Mouse (Mus musculus): ENCODE measurements around the gene Plekhg5.

- no peak for TF ChIP-seq GATA1 (IDR thresholded peaks at IDR 0.05; ENCODE audit: borderline replicate concordance, low read length)
- TF ChIP-seq FLI1 (IDR thresholded peaks at IDR 0.05; ENCODE audit: low read length), result no peak
These were observed 30.7 kb downstream of the Plekhg5 start for GRCm38 (mm10) chr4:152103025-152103424.
